Mouse (Mus musculus) olfactory bulb, adult 2 months (tissue): ENCODE measurements around the gene Deaf1.

ENCODE experiments used
- CTCF ChIP-seq: fragments of 200-500 bp; IDR thresholded peaks from 2 replicates; pipeline ENCODE4 v1.5.1; 2012; ENCODE audit warnings: low read depth, mild to moderate bottlenecking, low read length, moderate library complexity; ENCODE audit not compliant: insufficient read depth
- POLR2A ChIP-seq: fragments of 200-500 bp; IDR thresholded peaks from 2 replicates; pipeline ENCODE4 v1.6.1; 2012; ENCODE audit warnings: mild to moderate bottlenecking, low read depth, low read length, moderate library complexity; ENCODE audit not compliant: insufficient read depth

GRCm38 (mm10) chr7:141369918-141370317, 42.4 kb upstream of the Deaf1 start:
- no peak for TF ChIP-seq POLR2A
- no peak for TF ChIP-seq CTCF
